Mouse (Mus musculus): Measurements from ENCODE around the gene Rora. TPM values are rescaled to one million over a fixed set of nuclear protein-coding genes. Genes with fewer than 3 reads are reported as not detected.
A peak's percentile ranks its signal among the peaks of the same experiment; 100 is the strongest.

Rora gene
- polyA plus RNA-seq, 1 experiment, result 11.7 TPM

DNA sequence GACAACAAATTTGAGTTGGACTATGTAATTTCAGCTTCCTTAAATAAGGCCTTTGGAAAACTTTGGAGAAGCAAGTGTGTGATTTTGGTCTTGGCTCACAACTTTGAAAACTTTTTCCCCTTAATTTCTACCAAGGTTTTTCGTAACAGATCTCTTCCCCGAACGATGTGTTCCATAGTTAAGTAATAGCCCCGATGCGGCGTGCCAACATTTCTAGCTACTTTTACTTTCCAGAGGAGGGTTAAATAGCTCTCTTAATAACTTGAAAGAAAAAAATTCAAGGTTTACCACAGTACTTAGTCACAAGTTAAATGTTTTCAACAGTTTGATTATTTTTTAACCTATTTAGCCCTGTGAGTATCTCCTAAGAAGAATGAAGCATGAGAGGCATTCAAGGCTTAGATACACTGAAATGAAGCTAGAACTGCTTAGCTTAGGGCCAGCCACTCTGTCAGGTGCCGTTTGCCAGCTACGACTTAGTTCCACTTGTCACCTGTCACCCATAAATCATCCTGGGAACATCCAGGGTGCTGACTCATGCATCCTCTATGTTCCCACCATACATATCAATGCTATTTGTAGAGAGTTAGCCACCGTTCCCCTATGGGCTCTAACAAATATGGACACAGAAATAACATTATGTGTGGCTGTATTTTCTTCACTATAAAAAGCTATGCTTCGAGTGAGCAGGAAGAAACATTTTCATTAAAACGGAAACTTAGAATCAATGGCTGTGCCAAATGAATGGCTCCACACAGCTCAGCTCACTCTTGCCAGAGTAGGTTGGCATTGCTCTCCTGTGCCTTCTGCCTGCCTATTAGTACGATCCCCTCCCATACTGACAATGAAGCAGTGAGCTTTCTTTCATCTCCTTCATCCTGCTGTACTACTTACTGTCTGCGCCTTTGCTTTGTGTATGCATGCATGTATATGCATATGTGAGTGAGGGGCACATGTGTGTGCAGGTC is 541.3 kb downstream of the Rora start:
- DNase-seq (ENCODE audit: low read depth), result peak; percentile 45

DNA sequence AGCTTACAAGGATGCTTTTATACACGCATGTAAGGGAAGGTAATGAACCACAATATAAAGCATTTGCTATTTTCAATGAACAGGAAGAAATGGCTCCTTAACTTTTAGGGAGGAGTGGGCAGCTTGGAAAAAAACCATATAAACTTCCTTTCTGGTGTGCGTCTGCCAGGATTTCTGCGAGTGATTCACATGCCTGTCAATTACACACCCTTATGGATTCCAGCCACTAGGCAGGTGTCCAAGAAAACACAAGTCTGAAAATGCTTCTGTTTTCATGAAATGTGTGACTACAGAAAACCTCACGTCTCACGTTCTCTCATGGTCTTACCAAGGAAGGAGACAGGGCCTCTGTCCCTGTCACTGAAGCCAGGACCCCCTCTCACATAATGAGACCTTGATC is 560.2 kb downstream of the Rora start:
- peak; percentile 84 for DNase-seq (ENCODE audit: low read depth)
- no peak for TF ChIP-seq CTCF (IDR thresholded peaks at IDR 0.05; ENCODE audit: borderline replicate concordance, extremely low read depth, insufficient read depth, insufficient read length)
- no peak for TF ChIP-seq POLR2A (IDR thresholded peaks at IDR 0.05; ENCODE audit: borderline replicate concordance, extremely low read depth, insufficient read depth, insufficient read length, poor library complexity, severe bottlenecking)

More for the DNA sequence above, 541.3 kb downstream of the Rora start:
- TF ChIP-seq POLR2A (IDR thresholded peaks at IDR 0.05; ENCODE audit: borderline replicate concordance, extremely low read depth, insufficient read depth, insufficient read length, poor library complexity, severe bottlenecking) (no peak), CTCF (IDR thresholded peaks at IDR 0.05; ENCODE audit: borderline replicate concordance, extremely low read depth, insufficient read depth, insufficient read length) (no peak)

DNA sequence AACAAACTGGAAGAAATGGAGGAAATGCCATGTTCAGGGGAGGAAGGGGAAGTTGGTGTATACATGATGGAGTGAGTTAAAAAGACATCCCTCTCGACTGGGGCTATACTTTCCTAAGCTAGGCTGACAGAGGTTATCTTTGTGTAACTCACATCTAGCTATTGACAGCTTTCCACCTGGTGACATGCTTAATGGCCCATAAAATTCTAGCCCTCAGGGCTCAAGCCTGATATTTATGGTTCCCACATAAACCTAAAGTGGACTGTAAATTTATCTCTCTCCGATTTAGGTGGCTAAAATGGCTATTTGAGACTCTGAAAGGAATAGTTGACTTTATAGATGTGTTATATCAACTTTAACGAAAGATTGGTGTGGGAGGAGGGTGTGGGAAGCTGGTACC is 571.3 kb downstream of the Rora start:
- DNase-seq (ENCODE audit: low read depth), result no peak
- no peak for TF ChIP-seq POLR2A (IDR thresholded peaks at IDR 0.05; ENCODE audit: borderline replicate concordance, extremely low read depth, insufficient read depth, insufficient read length, poor library complexity, severe bottlenecking)

DNA sequence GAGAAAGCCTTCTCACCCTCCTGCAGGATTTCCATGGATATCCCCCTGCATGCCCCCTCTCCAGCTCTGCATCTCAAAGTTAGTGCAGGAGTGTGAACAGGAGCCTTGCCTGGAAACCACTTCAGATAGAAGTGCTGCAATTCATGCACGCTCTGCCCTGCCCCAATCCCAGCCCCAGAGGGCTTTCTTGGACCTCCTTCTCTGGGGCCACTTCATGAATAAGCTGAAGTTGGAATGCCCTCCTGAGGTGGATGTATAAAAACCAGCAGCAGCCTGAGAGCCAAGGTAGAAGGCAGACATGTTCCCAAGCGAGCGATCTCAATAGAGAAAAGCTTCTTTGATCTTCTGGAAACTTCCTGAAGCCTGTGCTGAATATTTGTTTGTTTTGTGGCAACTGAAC is 572.8 kb downstream of the Rora start:
- TF ChIP-seq POLR2A (IDR thresholded peaks at IDR 0.05; ENCODE audit: borderline replicate concordance, extremely low read depth, insufficient read depth, insufficient read length, poor library complexity, severe bottlenecking) (no peak), CTCF (IDR thresholded peaks at IDR 0.05; ENCODE audit: borderline replicate concordance, extremely low read depth, insufficient read depth, insufficient read length) (no peak)

DNA sequence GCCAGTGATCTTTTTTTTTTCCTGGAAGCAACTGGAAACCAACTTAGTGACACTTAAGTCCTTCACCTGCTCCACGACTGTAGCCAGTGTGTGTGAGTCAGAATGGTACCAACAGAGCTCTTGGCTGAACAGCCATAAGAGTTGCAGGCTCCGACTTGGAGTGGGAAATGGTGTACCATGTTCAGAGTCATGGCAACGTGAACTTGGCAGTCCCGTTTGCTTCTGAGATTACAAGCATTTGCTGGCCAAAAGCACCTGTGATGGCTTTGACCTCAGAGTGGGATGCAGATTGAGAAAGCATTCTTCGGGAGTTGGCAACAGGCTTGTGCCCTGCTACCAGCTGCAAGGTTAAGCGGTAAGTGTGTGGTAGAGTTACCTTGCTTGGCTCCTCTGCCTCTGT is 574.2 kb downstream of the Rora start:
- DNase-seq (ENCODE audit: low read depth), result no peak
- no peak for TF ChIP-seq POLR2A (IDR thresholded peaks at IDR 0.05; ENCODE audit: borderline replicate concordance, extremely low read depth, insufficient read depth, insufficient read length, poor library complexity, severe bottlenecking)
- TF ChIP-seq CTCF (IDR thresholded peaks at IDR 0.05; ENCODE audit: borderline replicate concordance, extremely low read depth, insufficient read depth, insufficient read length), result no peak

More for the DNA sequence above, 572.8 kb downstream of the Rora start:
- peak; percentile 36 for DNase-seq (ENCODE audit: low read depth)

DNA sequence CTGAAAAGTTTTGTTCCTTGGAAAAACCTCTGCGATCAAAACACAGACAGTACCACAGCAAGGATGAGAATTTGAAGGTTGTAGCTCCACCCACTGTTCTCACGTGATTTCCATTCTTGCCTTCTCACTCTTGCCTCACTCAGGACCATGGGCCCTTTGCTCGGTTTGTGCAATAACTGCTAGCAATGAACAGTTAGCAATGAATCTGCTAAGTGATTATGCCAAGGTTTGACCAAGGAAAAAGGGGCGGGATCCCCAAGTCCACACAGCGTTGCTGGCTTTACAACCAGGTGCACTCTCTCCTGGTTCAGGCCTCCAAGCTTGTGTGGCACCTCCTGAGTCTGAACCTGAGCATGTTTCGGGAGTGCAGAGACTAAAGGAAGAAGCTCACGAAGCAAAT is 576.3 kb downstream of the Rora start:
- no peak for TF ChIP-seq CTCF (IDR thresholded peaks at IDR 0.05; ENCODE audit: borderline replicate concordance, extremely low read depth, insufficient read depth, insufficient read length)
- no peak for TF ChIP-seq POLR2A (IDR thresholded peaks at IDR 0.05; ENCODE audit: borderline replicate concordance, extremely low read depth, insufficient read depth, insufficient read length, poor library complexity, severe bottlenecking)
- DNase-seq (ENCODE audit: low read depth), result no peak

DNA sequence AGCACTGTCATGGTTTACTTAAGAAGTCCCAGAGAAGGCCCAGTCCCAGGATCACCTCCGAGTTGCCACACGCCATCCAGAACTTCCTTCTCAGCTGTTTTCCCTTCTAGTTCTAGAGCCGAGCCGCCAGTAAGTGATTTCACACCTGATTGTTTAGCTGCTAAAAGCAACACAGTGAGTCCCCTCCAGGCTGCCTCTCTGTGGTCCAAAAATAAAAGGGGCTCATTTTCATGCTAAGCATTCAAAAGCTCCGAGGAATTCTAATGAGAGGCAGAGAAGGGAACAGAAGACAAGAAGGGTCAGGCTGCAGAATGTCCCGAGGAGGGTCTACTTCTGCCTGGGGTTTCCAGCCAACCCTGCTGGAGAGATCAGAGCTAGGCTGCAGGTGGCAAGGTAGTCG is 580.9 kb downstream of the Rora start:
- peak; percentile 82 for DNase-seq (ENCODE audit: low read depth)
- TF ChIP-seq CTCF (IDR thresholded peaks at IDR 0.05; ENCODE audit: borderline replicate concordance, extremely low read depth, insufficient read depth, insufficient read length) (no peak), POLR2A (IDR thresholded peaks at IDR 0.05; ENCODE audit: borderline replicate concordance, extremely low read depth, insufficient read depth, insufficient read length, poor library complexity, severe bottlenecking) (no peak)

DNA sequence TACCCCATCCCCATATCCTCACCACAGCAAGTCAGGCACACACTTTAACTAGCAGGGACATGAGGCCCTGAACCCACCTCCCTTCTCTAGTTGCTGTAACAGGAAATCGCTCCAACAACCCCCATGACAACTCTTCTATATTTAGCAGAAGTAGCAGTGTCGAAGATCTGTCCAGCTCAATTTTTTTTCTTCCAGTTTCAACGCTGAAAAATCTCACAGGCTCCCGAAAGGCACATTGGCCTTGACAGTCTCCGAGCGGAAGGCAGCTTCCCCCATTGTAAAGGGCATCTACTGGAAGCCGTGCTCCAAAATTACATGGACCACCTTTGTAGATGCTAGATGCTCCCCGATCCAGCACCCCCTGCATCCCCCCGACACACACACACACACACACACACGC is 583.7 kb downstream of the Rora start:
- TF ChIP-seq POLR2A (IDR thresholded peaks at IDR 0.05; ENCODE audit: borderline replicate concordance, extremely low read depth, insufficient read depth, insufficient read length, poor library complexity, severe bottlenecking) (no peak), CTCF (IDR thresholded peaks at IDR 0.05; ENCODE audit: borderline replicate concordance, extremely low read depth, insufficient read depth, insufficient read length) (no peak)
- DNase-seq (ENCODE audit: low read depth), result no peak

DNA sequence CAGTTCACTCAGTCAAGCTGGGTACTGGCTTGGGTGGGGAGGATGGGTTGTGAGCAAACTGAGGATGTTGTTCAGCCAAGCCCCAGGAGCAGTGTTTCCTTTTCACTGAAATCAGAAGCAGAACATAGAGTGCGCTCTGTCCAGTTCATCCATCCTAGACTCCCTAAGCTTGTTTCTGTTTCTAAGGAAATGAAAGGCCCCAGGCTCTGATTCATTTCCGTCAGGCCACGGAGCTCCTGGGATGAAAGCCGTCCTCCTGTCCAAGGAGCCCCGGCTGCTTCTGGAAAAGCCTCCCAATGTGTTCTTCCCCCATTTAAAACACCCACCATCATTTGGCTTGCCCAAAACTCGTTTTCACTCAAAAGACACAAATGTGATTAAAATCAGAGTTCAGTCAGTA is 589.0 kb downstream of the Rora start:
- peak; percentile 13 for DNase-seq (ENCODE audit: low read depth)
- TF ChIP-seq POLR2A (IDR thresholded peaks at IDR 0.05; ENCODE audit: borderline replicate concordance, extremely low read depth, insufficient read depth, insufficient read length, poor library complexity, severe bottlenecking), result no peak
- no peak for TF ChIP-seq CTCF (IDR thresholded peaks at IDR 0.05; ENCODE audit: borderline replicate concordance, extremely low read depth, insufficient read depth, insufficient read length)

DNA sequence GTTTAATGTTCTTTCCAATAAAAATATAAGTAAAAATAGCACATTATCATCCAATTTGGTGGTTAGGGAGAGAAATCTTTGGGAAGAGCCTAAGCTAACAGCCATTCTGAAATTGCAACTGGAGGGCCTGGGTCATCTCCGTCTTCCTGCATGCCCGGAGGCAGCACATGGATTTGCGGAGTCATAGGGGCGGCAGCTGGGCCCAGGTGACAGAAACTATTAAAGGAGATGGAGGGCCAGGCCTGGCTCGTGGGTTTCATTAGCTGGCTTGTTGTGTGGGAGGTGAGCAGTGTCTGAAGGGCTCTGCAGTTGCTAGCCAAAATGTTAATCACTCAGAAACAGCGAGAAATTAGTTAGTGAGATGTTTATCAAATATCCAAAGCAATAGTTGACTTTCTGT is 590.0 kb downstream of the Rora start:
- DNase-seq (ENCODE audit: low read depth), result peak; percentile 70
- TF ChIP-seq POLR2A (IDR thresholded peaks at IDR 0.05; ENCODE audit: borderline replicate concordance, extremely low read depth, insufficient read depth, insufficient read length, poor library complexity, severe bottlenecking) (no peak), CTCF (IDR thresholded peaks at IDR 0.05; ENCODE audit: borderline replicate concordance, extremely low read depth, insufficient read depth, insufficient read length) (no peak)

DNA sequence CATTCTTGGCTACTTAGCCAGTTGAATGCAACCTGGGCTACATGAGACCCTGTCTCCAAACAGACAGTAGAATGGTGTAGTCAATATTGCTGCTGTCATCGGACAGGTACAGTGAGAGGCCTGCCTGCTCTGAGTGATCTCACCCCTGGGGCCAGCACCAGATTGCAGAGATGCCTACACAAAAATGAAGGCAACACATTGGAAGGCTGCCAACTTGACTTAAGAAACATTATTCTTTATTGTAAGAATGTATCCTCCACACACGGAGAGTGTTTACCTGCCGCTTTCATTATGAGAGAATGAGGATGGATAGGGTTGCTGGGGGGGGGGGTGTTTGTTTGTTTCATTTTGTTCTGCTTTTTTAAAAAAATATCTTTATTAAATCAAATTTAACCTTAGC is 592.6 kb downstream of the Rora start:
- DNase-seq (ENCODE audit: low read depth), result peak; percentile 28
- no peak for TF ChIP-seq POLR2A (IDR thresholded peaks at IDR 0.05; ENCODE audit: borderline replicate concordance, extremely low read depth, insufficient read depth, insufficient read length, poor library complexity, severe bottlenecking)
- TF ChIP-seq CTCF (IDR thresholded peaks at IDR 0.05; ENCODE audit: borderline replicate concordance, extremely low read depth, insufficient read depth, insufficient read length), result no peak

DNA sequence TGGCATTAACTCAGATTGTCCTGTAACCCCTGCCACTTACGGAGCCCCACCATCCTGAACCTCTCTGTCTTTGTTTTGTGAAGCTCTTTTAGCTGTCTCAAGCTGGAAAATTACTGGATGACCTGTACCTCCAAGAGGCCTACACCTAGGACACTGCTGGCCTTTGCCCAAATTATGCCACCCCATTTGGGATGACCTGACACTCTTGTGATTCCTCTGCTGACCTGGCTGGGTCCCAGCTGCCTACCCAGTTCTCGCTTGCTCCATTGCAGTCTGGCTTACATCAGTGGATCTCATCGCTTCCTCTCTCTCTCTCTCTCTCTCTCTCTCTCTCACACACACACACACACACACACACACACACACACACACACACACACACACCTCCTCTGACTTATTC is 596.0 kb downstream of the Rora start:
- TF ChIP-seq CTCF (IDR thresholded peaks at IDR 0.05; ENCODE audit: borderline replicate concordance, extremely low read depth, insufficient read depth, insufficient read length), result no peak
- no peak for TF ChIP-seq POLR2A (IDR thresholded peaks at IDR 0.05; ENCODE audit: borderline replicate concordance, extremely low read depth, insufficient read depth, insufficient read length, poor library complexity, severe bottlenecking)
- no peak for DNase-seq (ENCODE audit: low read depth)

Data from brain, embryonic 14.5 days (tissue).